Mouse (Mus musculus): ENCODE measurements around the gene Olfr887. TPM values are rescaled to one million over a fixed set of nuclear protein-coding genes. Genes with fewer than 3 reads are reported as not detected.

Gene Olfr887
- not detected for total RNA-seq (2021)
- long read RNA-seq, experiment 1 = 0 reads
- long read RNA-seq, experiment 2 = 0 reads

- no peak for DNase-seq
Observed at GRCm38 (mm10) chr9:38083772-38084171, at the start of gene Olfr887. Gene Olfr887, plus strand, starts transcription at chr9:38084072.

GRCm38 (mm10) chr9:38046255-38046654, 37.6 kb upstream of the Olfr887 start, which contains the start of gene Olfr884:
Gene Olfr884, plus strand, starts transcription at chr9:38046555.
- DNase-seq = no peak

GRCm38 (mm10) chr9:38061022-38061421, 22.9 kb upstream of the Olfr887 start, which contains the start of gene Olfr885:
Gene Olfr885, plus strand, starts transcription at chr9:38061322.
- DNase-seq = no peak

GRCm38 (mm10) chr9:38107828-38108227, 24.0 kb downstream of the Olfr887 start, which contains the start of gene Olfr888:
Gene Olfr888, plus strand, starts transcription at chr9:38108128.
- DNase-seq = no peak

GRCm38 (mm10) chr9:38114898-38115297, 31.0 kb downstream of the Olfr887 start, which contains the start of gene Olfr889:
Gene Olfr889, plus strand, starts transcription at chr9:38115198.
- no peak for DNase-seq

Other genes with a start within 250 kb of the Olfr887 start
- gene Olfr877, start 229.8 kb upstream of the Olfr887 start, total RNA-seq (2021) = not detected
- gene Olfr145, start 187.3 kb upstream of the Olfr887 start, total RNA-seq (2021) = not detected
- not detected for gene Olfr878, start 166.2 kb upstream of the Olfr887 start, total RNA-seq (2021)
- not detected for gene Olfr881, start 92.2 kb upstream of the Olfr887 start, total RNA-seq (2021)
- not detected for gene Olfr883, start 58.3 kb upstream of the Olfr887 start, total RNA-seq (2021)
- not detected for gene Olfr884, start 37.5 kb upstream of the Olfr887 start, total RNA-seq (2021)
- not detected for gene Olfr885, start 22.8 kb upstream of the Olfr887 start, total RNA-seq (2021)
- gene Olfr888, start 24.1 kb downstream of the Olfr887 start, total RNA-seq (2021) = not detected
- not detected for gene Olfr889, start 31.1 kb downstream of the Olfr887 start, total RNA-seq (2021)
- gene Olfr890, start 58.4 kb downstream of the Olfr887 start, total RNA-seq (2021) = not detected
- not detected for gene Olfr891, start 96.7 kb downstream of the Olfr887 start, total RNA-seq (2021)
- gene Olfr893, start 124.3 kb downstream of the Olfr887 start, total RNA-seq (2021) = not detected
- not detected for gene Olfr894, start 134.0 kb downstream of the Olfr887 start, total RNA-seq (2021)
- gene Olfr143, start 168.7 kb downstream of the Olfr887 start, total RNA-seq (2021) = not detected
- gene Olfr895, start 183.8 kb downstream of the Olfr887 start, total RNA-seq (2021) = not detected
- not detected for gene Olfr896-ps1, start 207.0 kb downstream of the Olfr887 start, total RNA-seq (2021)
- not detected for gene Olfr25, start 245.0 kb downstream of the Olfr887 start, total RNA-seq (2021)